In the genomic region with DNA sequence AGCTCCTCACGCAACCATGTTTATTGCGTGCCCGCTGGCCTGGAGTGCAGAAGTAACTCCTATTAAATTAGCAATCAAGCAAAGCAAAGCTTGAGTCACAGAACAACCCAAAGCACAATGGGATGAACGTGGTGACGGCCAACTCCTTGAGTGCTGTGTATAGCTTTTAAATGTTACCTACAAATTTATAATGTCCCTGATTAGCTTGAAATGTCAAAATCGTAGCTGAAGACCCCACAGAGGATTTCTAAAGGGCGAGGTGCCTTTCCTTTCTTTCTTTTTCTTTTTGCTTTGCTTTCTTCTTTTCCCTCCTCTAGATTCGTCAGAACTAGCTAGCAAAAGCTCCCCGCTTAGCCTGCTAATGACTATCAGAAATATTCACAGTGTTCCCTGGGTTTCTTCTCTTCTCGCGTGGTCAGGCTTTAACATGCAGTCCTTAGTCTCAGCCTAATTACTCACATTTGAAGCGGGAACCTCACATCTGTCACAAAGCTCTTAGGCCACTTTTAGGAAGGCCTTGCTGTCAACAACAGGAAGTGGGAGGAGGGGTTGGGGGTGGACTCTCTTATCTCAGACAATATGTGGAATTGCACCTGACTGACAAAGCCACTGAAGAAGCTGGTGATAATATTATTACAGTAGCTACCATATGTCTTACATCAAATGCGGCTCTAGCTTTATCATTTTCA, we compare ENCODE assay signal across 8 mouse cellular contexts. TPM values are rescaled to one million over a fixed set of nuclear protein-coding genes. Genes with fewer than 3 reads are reported as not detected.
DNase-seq lines count a peak whose midpoint lies in the region; ATAC-seq and TF ChIP-seq lines count a peak whose summit lies in the region.

No protein-coding gene starts in this region.

- no peak overlapping the region for H3K27ac ChIP-seq in heart, embryonic 12.5 days (ENCODE audit: poor library complexity, severe bottlenecking)
- H3K27ac ChIP-seq in embryonic facial prominence, embryonic 13.5 days = no peak overlapping the region
- peak overlapping the region; percentile 56 for H3K27ac ChIP-seq in liver, postnatal 0 days (ENCODE audit: low read depth)

- no peak for TF ChIP-seq CTCF in liver, postnatal 0 days (IDR thresholded peaks at IDR 0.05; ENCODE audit: low read depth)

- DNase-seq in heart, adult 11 months = no peak
- peak; percentile 16 for DNase-seq in 416B (ENCODE audit: low read depth)
- peak; percentile 28 for DNase-seq in liver, postnatal 0 days
- no peak for DNase-seq in right cerebral cortex, postnatal 4 days
- DNase-seq in urinary bladder, postnatal 14 days (ENCODE audit: low spot score) = no peak
- no peak for DNase-seq in spleen, adult 18-20 months

- peak; percentile 68 for TF ChIP-seq EP300 in liver, postnatal 0 days (IDR thresholded peaks at IDR 0.05; ENCODE audit: low read depth)

- no peaks in the 10 kb centered on the region for H3K27me3 ChIP-seq in heart, embryonic 12.5 days (replicated peaks)
- no peaks in the 10 kb centered on the region for H3K27me3 ChIP-seq in embryonic facial prominence, embryonic 13.5 days
- H3K27me3 ChIP-seq in liver, postnatal 0 days (ENCODE audit: insufficient read depth, low read length) = no peaks in the 10 kb centered on the region

- no peak overlapping the region for H3K4me3 ChIP-seq in heart, embryonic 12.5 days
- H3K4me3 ChIP-seq in embryonic facial prominence, embryonic 13.5 days = no peak overlapping the region
- H3K4me3 ChIP-seq in liver, postnatal 0 days (ENCODE audit: low read depth, low read length) = no peak overlapping the region

- H3K4me1 ChIP-seq in heart, embryonic 12.5 days (replicated peaks) = peaks cover 12% of the 10 kb centered on the region; the same call in 1 of the 2 replicates
- H3K4me1 ChIP-seq in embryonic facial prominence, embryonic 13.5 days = peaks cover 7% of the 10 kb centered on the region; the same call in 1 of the 2 replicates
- H3K4me1 ChIP-seq in liver, postnatal 0 days (ENCODE audit: insufficient read depth) = peaks cover 10% of the 10 kb centered on the region

- ATAC-seq in heart, embryonic 12.5 days (ENCODE audit: insufficient number of reproducible peaks, low FRiP score) = 0 out of 2 replicates have a peak, but pooled peaks have one; percentile 15
- ATAC-seq in embryonic facial prominence, embryonic 13.5 days (ENCODE audit: insufficient number of reproducible peaks, insufficient read depth, low FRiP score, low TSS enrichment, low read depth) = no peak
- ATAC-seq in liver, postnatal 0 days = peak; percentile 45; the same call in 1 of the 2 replicates

- no peak overlapping the region for H3K9ac ChIP-seq in heart, embryonic 12.5 days
- H3K9ac ChIP-seq in embryonic facial prominence, embryonic 13.5 days = no peak overlapping the region
- no peak overlapping the region for H3K9ac ChIP-seq in liver, postnatal 0 days (replicated peaks)

- 45% methylated on average over 13 of the region's 13 CpGs for WGBS in heart, embryonic 12.5 days
- WGBS in embryonic facial prominence, embryonic 13.5 days = 62% methylated on average over 13 of the region's 13 CpGs
- WGBS in liver, postnatal 0 days (ENCODE audit: insufficient replicate concordance) = 49% methylated on average over 13 of the region's 13 CpGs

- H3K4me2 ChIP-seq in heart, embryonic 12.5 days = 0 out of 2 replicates have a peak overlapping the region, but pooled peaks have one; percentile 9
- peak overlapping the region; percentile 16; the same call in 1 of the 2 replicates for H3K4me2 ChIP-seq in embryonic facial prominence, embryonic 13.5 days
- H3K4me2 ChIP-seq in liver, postnatal 0 days (ENCODE audit: low read depth, low read length) = 0 out of 2 replicates have a peak overlapping the region, but pooled peaks have one; percentile 23

- no peaks in the 10 kb centered on the region for H3K36me3 ChIP-seq in heart, embryonic 12.5 days
- H3K36me3 ChIP-seq in embryonic facial prominence, embryonic 13.5 days = no peaks in the 10 kb centered on the region
- H3K36me3 ChIP-seq in liver, postnatal 0 days (replicated peaks; ENCODE audit: insufficient read depth, low read length) = no peaks in the 10 kb centered on the region

- no peaks in the 10 kb centered on the region for H3K9me3 ChIP-seq in heart, embryonic 12.5 days (replicated peaks)
- H3K9me3 ChIP-seq in embryonic facial prominence, embryonic 13.5 days = no peaks in the 10 kb centered on the region
- H3K9me3 ChIP-seq in liver, postnatal 0 days (ENCODE audit: low read length) = no peaks in the 10 kb centered on the region

RNA-seq across cellular contexts. Expression of a gene that starts 53.6 kb away (rescaled TPM):
- polyA plus RNA-seq in heart, embryonic 12.5 days (2016; fragmentation: Nextera tagmentation; extraction: Ambion mirVana) = 0.77 and 0.92 TPM in 2 replicates
- 2.8 and 3.1 TPM in 2 replicates for polyA plus RNA-seq in embryonic facial prominence, embryonic 13.5 days (2015; fragmentation: Nextera tagmentation; extraction: Ambion mirVana)
- 0.02 TPM in 1 of 2 replicates, not detected in the other for polyA plus RNA-seq in liver, postnatal 0 days (2015; fragmentation: Nextera tagmentation; extraction: Ambion mirVana)

Comparison
In these comparisons a context has a peak if more than half of its experiments do, and no peak if none do; other contexts are left out.
1. DNase-seq: peak in 416B (single experiment) and liver, postnatal 0 days (single experiment); none in heart, adult 11 months (single experiment), right cerebral cortex, postnatal 4 days (single experiment), urinary bladder, postnatal 14 days (single experiment) and spleen, adult 18-20 months (0 of 2).
2. Peak in every context shown above with its lines, with median percentiles within 50 percentile points of each other: H3K4me2 ChIP-seq.